Mouse (Mus musculus) heart, adult 9 months (tissue): ENCODE data around the gene Taf1c.

ENCODE experiments used
- DNase-seq, 2 experiments: peaks; one replicate each; pipeline ENCODE4 v3.0.0; 2022; ENCODE audit warnings: low spot score in 2 of 2

Gene Taf1c

GRCm38 (mm10) chr8:119623744-119624143 lies 18.7 kb upstream of the Taf1c start:
- DNase-seq = no peak

GRCm38 (mm10) chr8:119623061-119623460 lies 18.0 kb upstream of the Taf1c start:
- no peak for DNase-seq

GRCm38 (mm10) chr8:119622555-119622954 lies 17.5 kb upstream of the Taf1c start:
- DNase-seq = no peak

- peak; percentile 21 to 24 for DNase-seq
These were observed 15.9 kb upstream of the Taf1c start for GRCm38 (mm10) chr8:119620848-119621465.

- DNase-seq = no peak
These were observed 15.3 kb upstream of the Taf1c start for GRCm38 (mm10) chr8:119620116-119620840.

- no peak for DNase-seq
These were observed 13.9 kb upstream of the Taf1c start for GRCm38 (mm10) chr8:119618887-119619286.

GRCm38 (mm10) chr8:119617586-119617985 lies 12.6 kb upstream of the Taf1c start:
- DNase-seq = peak; percentile 24 to 39

- no peak for DNase-seq
These were observed 11.8 kb upstream of the Taf1c start for GRCm38 (mm10) chr8:119616811-119617210.

GRCm38 (mm10) chr8:119616358-119616757 lies 11.3 kb upstream of the Taf1c start:
- no peak for DNase-seq

GRCm38 (mm10) chr8:119615096-119615495 lies 10.1 kb upstream of the Taf1c start:
- no peak for DNase-seq

GRCm38 (mm10) chr8:119612471-119612870 lies 7.4 kb upstream of the Taf1c start, which contains the start of gene Adad2:
Adad2 (plus strand) TSS chr8:119612747.
- DNase-seq = no peak

GRCm38 (mm10) chr8:119606224-119606623 lies 1.2 kb upstream of the Taf1c start:
- DNase-seq = no peak

- no peak for DNase-seq
These were observed 621 bp downstream of the Taf1c start for GRCm38 (mm10) chr8:119604398-119604803.

- DNase-seq = no peak
These were observed 1.3 kb downstream of the Taf1c start for GRCm38 (mm10) chr8:119603771-119604170.

GRCm38 (mm10) chr8:119591456-119591855 lies 13.6 kb downstream of the Taf1c start:
- no peak for DNase-seq

- no peak for DNase-seq
These were observed 14.7 kb downstream of the Taf1c start for GRCm38 (mm10) chr8:119590348-119590747.

GRCm38 (mm10) chr8:119588844-119589243 lies 16.2 kb downstream of the Taf1c start:
- no peak for DNase-seq

GRCm38 (mm10) chr8:119588321-119588720 lies 16.7 kb downstream of the Taf1c start:
- DNase-seq = no peak

- no peak for DNase-seq
These were observed 19.1 kb downstream of the Taf1c start for GRCm38 (mm10) chr8:119585901-119586300.

- DNase-seq = no peak
These were observed 24.4 kb downstream of the Taf1c start for GRCm38 (mm10) chr8:119580441-119581161.

GRCm38 (mm10) chr8:119579096-119579495 lies 25.9 kb downstream of the Taf1c start:
- no peak for DNase-seq

- no peak for DNase-seq
These were observed 29.7 kb downstream of the Taf1c start for GRCm38 (mm10) chr8:119575366-119575726.
